Mouse (Mus musculus) erythroblast, embryonic 14.5 days (primary cell): Measurements from ENCODE around the gene Slc35e2.

ENCODE experiments used
- GATA1 ChIP-seq: IDR thresholded peaks from 2 replicates; pipeline ENCODE4 v1.6.1; 2012; ENCODE audit warnings: low read length, inconsistent platforms, mixed read lengths
- TAL1 ChIP-seq: IDR thresholded peaks from 3 replicates; pipeline ENCODE4 v1.6.1; 2012; ENCODE audit warnings: low read length, inconsistent platforms, mixed read lengths

DNA sequence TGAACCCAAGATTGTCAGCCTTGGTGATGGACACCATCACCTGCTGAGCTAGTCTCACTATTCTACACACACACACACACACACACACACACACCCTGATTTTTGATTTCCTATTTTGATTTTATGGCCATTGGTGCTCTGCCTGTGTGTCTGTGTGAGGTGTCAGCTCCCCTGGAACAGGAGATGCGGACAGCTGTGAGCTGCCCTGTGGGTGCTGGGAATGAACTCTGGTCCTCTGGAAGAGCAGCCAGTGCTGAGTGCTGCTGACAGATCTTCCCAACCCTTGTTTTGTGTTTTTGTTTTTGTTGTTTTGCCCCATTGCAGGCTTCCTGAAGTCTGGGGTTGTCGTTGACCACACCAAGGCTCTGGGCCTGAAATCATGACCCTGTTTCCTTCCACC lies 28.1 kb upstream of the Slc35e2 start:
- TF ChIP-seq GATA1: no peak
- no peak for TF ChIP-seq TAL1
